Mouse (Mus musculus) E14TG2a.4 (cell line): ENCODE data around the gene Zfp937.
"Not testable (repeated sequence)": the region's sequence is repeated elsewhere in the genome, so short reads cannot be mapped to it uniquely, and the experiment has no call there.

Source experiments
- H3K27me3 ChIP-seq: 2 replicates; pipeline ENCODE4 v1.6.1; 2014; ENCODE audit warnings: low read length, control low read depth; ENCODE audit not compliant: insufficient read depth
- H3K36me3 ChIP-seq: 2 replicates; pipeline ENCODE4 v1.6.1; 2014; ENCODE audit warnings: low read length, control low read depth; ENCODE audit not compliant: insufficient read depth
- H3K4me1 ChIP-seq: replicated peaks from 2 replicates; pipeline ENCODE4 v1.6.1; 2014; ENCODE audit warnings: low read depth, low read length, control low read depth
- H3K4me3 ChIP-seq: replicated peaks from 2 replicates; pipeline ENCODE4 v1.5.1; 2014; ENCODE audit warnings: mild to moderate bottlenecking, low read length
- H3K9me3 ChIP-seq: 2 replicates; pipeline ENCODE4 v1.6.1; 2014; ENCODE audit warnings: low read length, control low read depth
- CTCF ChIP-seq: conservative IDR thresholded peaks from 2 replicates; pipeline ENCODE4 v1.5.1; 2014; ENCODE audit warnings: low read length
- NANOG ChIP-seq: IDR thresholded peaks from 2 replicates; pipeline ENCODE4 v1.6.1; 2014; ENCODE audit warnings: borderline replicate concordance, low read length, mixed read lengths
- POU5F1 ChIP-seq: IDR thresholded peaks from 2 replicates; pipeline ENCODE4 v1.6.1; 2014; ENCODE audit warnings: low read length, borderline replicate concordance

Zfp937 gene

GRCm38 (mm10) chr2:150217600-150218362, at the start of gene Zfp937:
Gene Zfp937, plus strand, starts transcription at chr2:150218073.
- not testable (repeated sequence) for H3K9me3 ChIP-seq, H3K27me3 ChIP-seq, H3K36me3 ChIP-seq
- peaks cover 13% of the 10 kb centered on the region for H3K4me1 ChIP-seq
- H3K4me3 ChIP-seq, result peak within 1 kb of the TSS; percentile 77

GRCm38 (mm10) chr2:150173833-150174232, 44.0 kb upstream of the Zfp937 start:
- H3K4me3 ChIP-seq, result no peak overlapping the region
- H3K27me3 ChIP-seq, result peaks cover 3% of the 10 kb centered on the region; the same call in 1 of the 2 replicates
- TF ChIP-seq NANOG (no peak), POU5F1 (no peak), CTCF (no peak)
- H3K9me3 ChIP-seq, result no peaks in the 10 kb centered on the region
- H3K36me3 ChIP-seq, result no peaks in the 10 kb centered on the region
- H3K4me1 ChIP-seq, result no peaks in the 10 kb centered on the region

GRCm38 (mm10) chr2:150179579-150179978, 38.3 kb upstream of the Zfp937 start, which contains the start of gene Gm10770:
Gene Gm10770, minus strand, starts transcription at chr2:150179679.
- H3K27me3 ChIP-seq, H3K9me3 ChIP-seq, H3K4me1 ChIP-seq, H3K4me3 ChIP-seq: not testable (repeated sequence)
- H3K36me3 ChIP-seq, result peaks cover 13% of the 10 kb centered on the region

- not testable (repeated sequence) for H3K27me3 ChIP-seq, H3K4me1 ChIP-seq, H3K9me3 ChIP-seq
- peak overlapping the region; percentile 85 for H3K4me3 ChIP-seq
- peaks cover 18% of the 10 kb centered on the region for H3K36me3 ChIP-seq
- TF ChIP-seq CTCF, result peak; percentile 24
Observed at GRCm38 (mm10) chr2:150181046-150181445, 36.8 kb upstream of the Zfp937 start.

GRCm38 (mm10) chr2:150181570-150181999, 36.3 kb upstream of the Zfp937 start, which contains the start of gene Gm14139:
Gene Gm14139, plus strand, starts transcription at chr2:150181755.
- H3K27me3 ChIP-seq, H3K4me1 ChIP-seq: not testable (repeated sequence)
- H3K4me3 ChIP-seq, result peak within 1 kb of the TSS; percentile 85
- H3K9me3 ChIP-seq, result peaks cover 13% of the 10 kb centered on the region; the same call in 1 of the 2 replicates
- peaks cover 23% of the 10 kb centered on the region for H3K36me3 ChIP-seq

- H3K27me3 ChIP-seq, H3K9me3 ChIP-seq, H3K36me3 ChIP-seq: not testable (repeated sequence)
- Histone ChIP-seq H3K4me1 (peaks cover 13% of the 10 kb centered on the region), H3K4me3 (peak overlapping the region; percentile 77)
Observed at GRCm38 (mm10) chr2:150218363-150218725, 471 bp downstream of the Zfp937 start.

- peaks cover 13% of the 10 kb centered on the region for H3K4me1 ChIP-seq
- H3K4me3 ChIP-seq, H3K36me3 ChIP-seq, H3K9me3 ChIP-seq, H3K27me3 ChIP-seq: not testable (repeated sequence)
Observed at GRCm38 (mm10) chr2:150223263-150223662, 5.4 kb downstream of the Zfp937 start.

GRCm38 (mm10) chr2:150243211-150243610, 25.3 kb downstream of the Zfp937 start:
- Histone ChIP-seq H3K4me1 (no peaks in the 10 kb centered on the region), H3K27me3 (no peaks in the 10 kb centered on the region; the same call in 1 of the 2 replicates), H3K9me3 (peaks cover 2% of the 10 kb centered on the region), H3K4me3 (no peak overlapping the region), H3K36me3 (peaks cover 2% of the 10 kb centered on the region)
- TF ChIP-seq POU5F1, result no peak
- TF ChIP-seq CTCF, result no peak
- TF ChIP-seq NANOG, result no peak

GRCm38 (mm10) chr2:150255491-150255890, 37.6 kb downstream of the Zfp937 start, which contains the start of gene Gm21994:
Gene Gm21994, minus strand, starts transcription at chr2:150255591.
- H3K4me1 ChIP-seq, H3K36me3 ChIP-seq, H3K27me3 ChIP-seq, H3K9me3 ChIP-seq, H3K4me3 ChIP-seq: not testable (repeated sequence)

- not testable (repeated sequence) for H3K27me3 ChIP-seq
- peak; percentile 40 for TF ChIP-seq CTCF
Observed at GRCm38 (mm10) chr2:150256861-150257260, 39.0 kb downstream of the Zfp937 start.

GRCm38 (mm10) chr2:150257291-150257690, 39.4 kb downstream of the Zfp937 start, which contains the start of gene Gm14124:
Gene Gm14124, plus strand, starts transcription at chr2:150257517.
- H3K27me3 ChIP-seq, H3K9me3 ChIP-seq, H3K4me1 ChIP-seq: not testable (repeated sequence)
- Histone ChIP-seq H3K36me3 (peaks cover 15% of the 10 kb centered on the region), H3K4me3 (peak within 1 kb of the TSS; percentile 83)

More at GRCm38 (mm10) chr2:150256861-150257260, 39.0 kb downstream of the Zfp937 start:
- peak overlapping the region; percentile 83 for H3K4me3 ChIP-seq
- H3K4me1 ChIP-seq, H3K9me3 ChIP-seq: not testable (repeated sequence)
- H3K36me3 ChIP-seq, result peaks cover 10% of the 10 kb centered on the region
